Mouse (Mus musculus) kidney, adult 2 months (tissue): ENCODE data around the gene Rpl36al.

Source experiments
- CTCF ChIP-seq: fragments of 200-500 bp; conservative IDR thresholded peaks from 2 replicates; pipeline ENCODE4 v1.5.1; 2011; ENCODE audit warnings: low read depth, mild to moderate bottlenecking, control low read depth, low read length, moderate library complexity, mixed read lengths; ENCODE audit not compliant: insufficient read depth, insufficient read length
- POLR2A ChIP-seq: fragments of 200-500 bp; IDR thresholded peaks from one replicate; pipeline ENCODE4 v1.6.1; 2011; ENCODE audit warnings: low read depth, low read length, control low read depth

- TF ChIP-seq POLR2A (no peak), CTCF (no peak)
These were observed 14.3 kb upstream of the Rpl36al start, which contains the start of gene Dnaaf2 for GRCm38 (mm10) chr12:69198164-69198535.
